Mouse (Mus musculus) MEL (cell line): ENCODE results near the gene Phykpl. TPM values are rescaled to one million over a fixed set of nuclear protein-coding genes. Genes with fewer than 3 reads are reported as not detected.
A peak's percentile ranks its signal among the peaks of the same experiment; 100 is the strongest.

Experiments used
- DNase-seq: peaks from one replicate; pipeline ENCODE4 v3.0.0; 2011; ENCODE audit warnings: low read depth, low spot score
- H3K27ac ChIP-seq: 2 replicates; pipeline ENCODE4 v1.5.1; 2012; ENCODE audit warnings: low read depth, mild to moderate bottlenecking, control low read depth, low read length, moderate library complexity; ENCODE audit not compliant: control insufficient read depth
- H3K27me3 ChIP-seq, 2 experiments: fragments of 150-350 bp in 1 of 2; sonication (generic) in 1 of 2; 2 replicates each; pipeline ENCODE4 v1.6.1; 2012; ENCODE audit warnings: low read length in 2 of 2, mild to moderate bottlenecking in 2 of 2, improper control_type of control experiment in 1 of 2, moderate library complexity in 1 of 2; ENCODE audit not compliant: insufficient read depth in 2 of 2, control insufficient read depth in 1 of 2
- H3K36me3 ChIP-seq, 2 experiments: 2 replicates each; pipeline ENCODE4 v1.6.1; 2012 to 2014; ENCODE audit warnings: low read length in 2 of 2, improper control_type of control experiment in 1 of 2, inconsistent platforms in 1 of 2, mild to moderate bottlenecking in 1 of 2; ENCODE audit not compliant: insufficient read depth in 2 of 2, control insufficient read depth in 1 of 2
- H3K4me1 ChIP-seq, 2 experiments: fragments of 150-350 bp in 1 of 2; sonication (generic) in 1 of 2; 2 replicates each; pipeline ENCODE4 v1.6.1; 2012; ENCODE audit warnings: low read length in 2 of 2, improper control_type of control experiment in 1 of 2, mild to moderate bottlenecking in 1 of 2; ENCODE audit not compliant: insufficient read depth in 2 of 2, control insufficient read depth in 1 of 2
- H3K4me3 ChIP-seq, 2 experiments: fragments of 150-350 bp in 1 of 2; sonication (generic) in 1 of 2; 2 replicates each; pipeline ENCODE4 v1.5.1; 2012; ENCODE audit warnings: low read depth in 2 of 2, low read length in 2 of 2, mild to moderate bottlenecking in 2 of 2, moderate library complexity in 2 of 2, control low read depth in 1 of 2, improper control_type of control experiment in 1 of 2; ENCODE audit not compliant: control insufficient read depth in 1 of 2, insufficient read depth in 1 of 2
- H3K79me2 ChIP-seq: 2 replicates; pipeline ENCODE4 v1.6.1; 2012; ENCODE audit warnings: mild to moderate bottlenecking, low read length, moderate library complexity; ENCODE audit not compliant: control insufficient read depth, poor library complexity, insufficient read depth
- H3K9ac ChIP-seq: 2 replicates; pipeline ENCODE4 v1.6.1; 2012; ENCODE audit warnings: low read depth, mild to moderate bottlenecking, control low read depth, low read length, moderate library complexity; ENCODE audit not compliant: control insufficient read depth, poor library complexity, severe bottlenecking
- H3K9me3 ChIP-seq: fragments of 150-350 bp; sonication (generic); replicated peaks from 2 replicates; pipeline ENCODE4 v1.6.1; 2012; ENCODE audit warnings: mild to moderate bottlenecking, low read length, improper control_type of control experiment, moderate library complexity; ENCODE audit not compliant: insufficient read depth
- CTCF ChIP-seq, 3 experiments: IDR thresholded peaks in 2 of 3; conservative IDR thresholded peaks in 1 of 3; 2 replicates each; pipeline ENCODE4 v1.5.1; 2011 to 2012; ENCODE audit warnings: low read length in 3 of 3, low read depth in 2 of 3, mild to moderate bottlenecking in 2 of 3, improper control_type of control experiment in 1 of 3, inconsistent platforms in 1 of 3, mixed read lengths in 1 of 3, moderate library complexity in 1 of 3; ENCODE audit not compliant: control insufficient read depth in 1 of 3, insufficient read depth in 1 of 3, poor library complexity in 1 of 3, severe bottlenecking in 1 of 3
- ELF1 ChIP-seq: IDR thresholded peaks from 2 replicates; pipeline ENCODE4 v1.6.1; 2014; ENCODE audit warnings: low read depth, mild to moderate bottlenecking, inconsistent platforms, low read length, improper control_type of control experiment, moderate library complexity
- EP300 ChIP-seq, 2 experiments: IDR thresholded peaks; 2 replicates each; pipeline ENCODE4 v1.6.1; 2011; ENCODE audit warnings: improper control_type of control experiment in 2 of 2, low read length in 2 of 2, low read depth in 1 of 2, mild to moderate bottlenecking in 1 of 2
- ETS1 ChIP-seq: IDR thresholded peaks from 2 replicates; pipeline ENCODE4 v1.6.1; 2012; ENCODE audit warnings: low read depth, mild to moderate bottlenecking, inconsistent platforms, low read length, improper control_type of control experiment, moderate library complexity
- GABPA ChIP-seq: IDR thresholded peaks from 2 replicates; pipeline ENCODE4 v1.6.1; 2012; ENCODE audit warnings: low read depth, mild to moderate bottlenecking, inconsistent platforms, low read length, improper control_type of control experiment, moderate library complexity
- GATA1 ChIP-seq: IDR thresholded peaks from 2 replicates; pipeline ENCODE4 v1.6.1; 2011; ENCODE audit warnings: low read depth, low read length, improper control_type of control experiment
- HCFC1 ChIP-seq: IDR thresholded peaks from 2 replicates; pipeline ENCODE4 v1.6.1; 2012; ENCODE audit warnings: low read depth, mild to moderate bottlenecking, inconsistent platforms, low read length, improper control_type of control experiment, moderate library complexity
- MXI1 ChIP-seq: IDR thresholded peaks from 2 replicates; pipeline ENCODE4 v1.6.1; 2011; ENCODE audit warnings: mild to moderate bottlenecking, low read depth, low read length, improper control_type of control experiment
- MYC ChIP-seq: IDR thresholded peaks from 2 replicates; pipeline ENCODE4 v1.6.1; 2011; ENCODE audit warnings: low read depth, mild to moderate bottlenecking, low read length, improper control_type of control experiment, moderate library complexity
- RCOR1 ChIP-seq: IDR thresholded peaks from 2 replicates; pipeline ENCODE4 v1.6.1; 2012; ENCODE audit warnings: low read depth, mild to moderate bottlenecking, inconsistent platforms, low read length, improper control_type of control experiment
- SIN3A ChIP-seq: IDR thresholded peaks from 2 replicates; pipeline ENCODE4 v1.6.1; 2012; ENCODE audit warnings: low read length, improper control_type of control experiment, inconsistent platforms
- SMC3 ChIP-seq: IDR thresholded peaks from 2 replicates; pipeline ENCODE4 v1.6.1; 2011; ENCODE audit warnings: low read depth, low read length, improper control_type of control experiment
- TCF12 ChIP-seq: IDR thresholded peaks from 2 replicates; pipeline ENCODE4 v1.6.1; 2014; ENCODE audit warnings: low read depth, mild to moderate bottlenecking, inconsistent platforms, low read length, improper control_type of control experiment, moderate library complexity
- UBTF ChIP-seq: IDR thresholded peaks from 2 replicates; pipeline ENCODE4 v1.6.1; 2012; ENCODE audit warnings: low read depth, mild to moderate bottlenecking, inconsistent platforms, low read length, improper control_type of control experiment, moderate library complexity, borderline replicate concordance; ENCODE audit not compliant: insufficient read depth
- USF1 ChIP-seq: IDR thresholded peaks from 2 replicates; pipeline ENCODE4 v1.6.1; 2014; ENCODE audit warnings: low read depth, mild to moderate bottlenecking, inconsistent platforms, low read length, improper control_type of control experiment, moderate library complexity
- USF2 ChIP-seq, 2 experiments: IDR thresholded peaks; 2 replicates each; pipeline ENCODE4 v1.6.1; 2011 to 2012; ENCODE audit warnings: improper control_type of control experiment in 2 of 2, low read length in 2 of 2, borderline replicate concordance in 1 of 2, inconsistent platforms in 1 of 2, low read depth in 1 of 2, mild to moderate bottlenecking in 1 of 2; ENCODE audit not compliant: insufficient read depth in 1 of 2
- ZC3H11A ChIP-seq: IDR thresholded peaks from 2 replicates; pipeline ENCODE4 v1.6.1; 2012; ENCODE audit warnings: low read depth, mild to moderate bottlenecking, inconsistent platforms, low read length, improper control_type of control experiment
- ZMIZ1 ChIP-seq: IDR thresholded peaks from 2 replicates; pipeline ENCODE4 v1.6.1; 2012; ENCODE audit warnings: low read depth, mild to moderate bottlenecking, inconsistent platforms, low read length, improper control_type of control experiment, moderate library complexity
- polyA plus RNA-seq, 2 experiments: library from polyadenylated mRNA; stranded (reverse) in 1 of 2; unstranded in 1 of 2; fragments of >175 nt in 1 of 2; fragments of >200 nt in 1 of 2; gene quantifications; 2 replicates each; pipeline versions ENCODE4 v1.2.1 to v1.2.4; 2012; ENCODE audit warnings: low replicate concordance in 2 of 2, low read depth in 1 of 2; ENCODE audit not compliant: insufficient read length in 2 of 2, insufficient read depth in 1 of 2, missing spikeins in 1 of 2
- total RNA-seq: library from RNA; depleted of rRNA; stranded (reverse); fragments of 300-350 nt; gene quantifications from 2 replicates; pipeline ENCODE4 v1.2.3, GENCODE M21; 2012

Gene Phykpl
- total and polyA plus RNA-seq, 3 experiments = 22.7 to 23.0 TPM; not detected in 1

DNA sequence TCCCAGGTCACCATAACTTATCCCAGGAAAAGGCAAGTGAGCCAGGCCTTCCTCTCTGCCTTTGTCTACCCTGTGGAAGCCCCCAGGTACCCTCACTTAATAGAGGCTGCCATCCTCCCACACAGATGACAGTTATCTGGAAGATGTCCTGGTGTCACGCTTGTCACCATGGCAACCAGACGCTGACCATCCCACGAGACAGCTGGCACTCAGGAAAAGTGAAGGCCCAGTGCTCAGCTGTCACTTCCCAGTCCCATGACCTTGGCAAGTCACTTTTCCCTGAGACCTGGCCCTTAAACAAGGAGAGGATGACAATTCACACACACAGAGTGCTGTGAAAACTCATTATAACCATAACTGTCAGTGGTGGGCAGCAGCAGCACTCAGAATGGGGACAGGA lies 32.5 kb upstream of the Phykpl start:
- Histone ChIP-seq H3K36me3 (peaks cover 0 to 8% of the 10 kb centered on the region in 2 experiments; a peak in 1 of 4 replicates), H3K9ac (no peak overlapping the region), H3K79me2 (no peaks in the 10 kb centered on the region), H3K9me3 (no peaks in the 10 kb centered on the region), H3K27ac (no peak overlapping the region), H3K4me3 (no peak overlapping the region), H3K27me3 (no peaks in the 10 kb centered on the region), H3K4me1 (peaks cover 0 to 18% of the 10 kb centered on the region in 2 experiments)
- TF ChIP-seq ZC3H11A = no peak
- TF ChIP-seq SMC3 = no peak
- no peak for TF ChIP-seq ZMIZ1
- TF ChIP-seq HCFC1 = no peak
- no peak for TF ChIP-seq RCOR1
- no peak for TF ChIP-seq USF2 (IDR thresholded peaks at IDR 0.05; ENCODE audit: borderline replicate concordance in 1 of 2, insufficient read depth in 1 of 2, low read depth in 1 of 2, low read length in 2 of 2)
- no peak for TF ChIP-seq CTCF (IDR thresholded peaks at IDR 0.05 in 2 of 3, conservative IDR thresholded peaks at IDR 0.05 in 1 of 3; ENCODE audit: control insufficient read depth in 1 of 3, insufficient read depth in 1 of 3, low read depth in 2 of 3, low read length in 3 of 3, poor library complexity in 1 of 3, severe bottlenecking in 1 of 3)
- no peak for DNase-seq

GRCm38 (mm10) chr11:51554590-51554989 lies 30.0 kb upstream of the Phykpl start:
- no peak for TF ChIP-seq ELF1
- H3K27ac ChIP-seq = no peak overlapping the region
- no peaks in the 10 kb centered on the region for H3K9me3 ChIP-seq
- no peak for DNase-seq
- peaks cover 0 to 18% of the 10 kb centered on the region in 2 experiments for H3K4me1 ChIP-seq
- H3K36me3 ChIP-seq = peaks cover 0 to 8% of the 10 kb centered on the region in 2 experiments; a peak in 1 of 4 replicates
- no peak overlapping the region for H3K9ac ChIP-seq
- no peak overlapping the region for H3K4me3 ChIP-seq
- no peaks in the 10 kb centered on the region for H3K79me2 ChIP-seq
- no peaks in the 10 kb centered on the region for H3K27me3 ChIP-seq

DNA sequence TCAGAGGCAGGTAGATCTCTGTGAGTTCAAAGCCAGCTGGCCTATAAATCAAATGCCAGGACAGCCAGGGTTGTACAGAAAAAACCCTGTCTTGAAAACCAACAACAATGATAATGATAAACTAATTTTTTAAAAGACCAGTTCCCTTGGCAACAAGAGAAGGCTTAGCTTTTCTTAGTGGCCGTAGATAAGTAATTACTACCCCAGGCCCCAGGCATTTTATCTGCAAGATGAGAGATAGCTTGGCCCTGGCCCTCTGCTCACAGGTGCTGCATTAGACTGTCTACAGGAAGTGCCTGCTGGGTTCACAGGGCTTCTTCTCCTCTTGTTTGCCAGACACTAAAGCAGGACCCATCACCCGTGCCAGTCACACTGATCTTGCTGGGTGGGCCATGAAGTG lies 29.5 kb upstream of the Phykpl start:
- Histone ChIP-seq H3K79me2 (no peaks in the 10 kb centered on the region), H3K36me3 (peaks cover 0 to 8% of the 10 kb centered on the region in 2 experiments; a peak in 1 of 4 replicates), H3K9ac (no peak overlapping the region), H3K27ac (no peak overlapping the region), H3K4me3 (no peak overlapping the region), H3K27me3 (no peaks in the 10 kb centered on the region), H3K4me1 (peaks cover 0 to 18% of the 10 kb centered on the region in 2 experiments), H3K9me3 (no peaks in the 10 kb centered on the region)
- no peak for TF ChIP-seq USF1
- TF ChIP-seq ELF1 = peak; percentile 54
- TF ChIP-seq EP300 (IDR thresholded peaks at IDR 0.05; ENCODE audit: low read depth in 1 of 2, low read length in 2 of 2) = peak; percentile 29 to 31; a peak in 2 of 4 replicates
- TF ChIP-seq GABPA = no peak
- TF ChIP-seq SMC3 = no peak
- TF ChIP-seq MXI1 = peak; percentile 38; the same call in 1 of the 2 replicates
- peak; percentile 66; the same call in 1 of the 2 replicates for TF ChIP-seq TCF12
- peak; percentile 77 for TF ChIP-seq GATA1
- TF ChIP-seq ETS1 = peak; percentile 63; the same call in 1 of the 2 replicates
- TF ChIP-seq USF2 (IDR thresholded peaks at IDR 0.05; ENCODE audit: borderline replicate concordance in 1 of 2, insufficient read depth in 1 of 2, low read depth in 1 of 2, low read length in 2 of 2) = no peak
- TF ChIP-seq SIN3A = peak; percentile 63; the same call in 1 of the 2 replicates
- TF ChIP-seq UBTF = no peak
- no peak for TF ChIP-seq MYC
- DNase-seq = peak; percentile 39
